Mouse (Mus musculus) hindbrain, embryonic 12.5 days (tissue): ENCODE results near the gene Bcar3. TPM values are rescaled to one million over a fixed set of nuclear protein-coding genes. Genes with fewer than 3 reads are reported as not detected.
"Not testable (repeated sequence)": the region's sequence is repeated elsewhere in the genome, so short reads cannot be mapped to it uniquely, and the experiment has no call there.

ENCODE experiments used
- ATAC-seq: fragments of 200-750 bp; cut with Nextera tagmentation; 2 replicates; pipeline ENCODE4 v1.8.0; 2017; ENCODE audit warnings: moderate TSS enrichment; ENCODE audit not compliant: low FRiP score
- H3K27ac ChIP-seq: fragments of 300-500 bp; sonication (generic); 2 replicates; pipeline ENCODE4 v1.5.1; 2016; ENCODE audit warnings: mild to moderate bottlenecking
- H3K27me3 ChIP-seq: fragments of 300-500 bp; sonication (generic); 2 replicates; pipeline ENCODE4 v1.6.1; 2016; ENCODE audit warnings: mild to moderate bottlenecking
- H3K36me3 ChIP-seq: fragments of 300-500 bp; sonication (generic); 2 replicates; pipeline ENCODE4 v1.6.1; 2016; ENCODE audit warnings: mild to moderate bottlenecking
- H3K4me1 ChIP-seq: fragments of 300-500 bp; sonication (generic); 2 replicates; pipeline ENCODE4 v1.6.1; 2016
- H3K4me2 ChIP-seq: fragments of 300-500 bp; sonication (generic); replicated peaks from 2 replicates; pipeline ENCODE4 v1.6.1; 2016; ENCODE audit warnings: mild to moderate bottlenecking
- H3K4me3 ChIP-seq: fragments of 300-500 bp; sonication (generic); 2 replicates; pipeline ENCODE4 v1.5.1; 2016; ENCODE audit warnings: mild to moderate bottlenecking
- H3K9ac ChIP-seq: fragments of 300-500 bp; sonication (generic); 2 replicates; pipeline ENCODE4 v1.6.1; 2016; ENCODE audit warnings: mild to moderate bottlenecking, moderate library complexity
- H3K9me3 ChIP-seq: fragments of 300-500 bp; sonication (generic); replicated peaks from 2 replicates; pipeline ENCODE4 v1.6.1; 2016; ENCODE audit warnings: mild to moderate bottlenecking
- WGBS: fragments of 180-500 bp; shearing (Covaris S2); methylation state at CpG from one replicate; pipeline ENCODE4 v1.1.7; 2016; 5-methylcytosine and 5-hydroxymethylcytosine counted together
- polyA plus RNA-seq: library from polyadenylated mRNA; unstranded; fragments of >200 nt; fragmentation: Nextera tagmentation; extraction: Ambion mirVana; gene quantifications from 2 replicates; pipeline ENCODE4 v1.2.1, GENCODE M21; 2016

Bcar3 gene
- 8.1 and 8.8 TPM in 2 replicates for polyA plus RNA-seq

- peak; percentile 89 for ATAC-seq
- 4% methylated on average over 37 of the region's 37 CpGs for WGBS
- H3K4me2 ChIP-seq: peak within 1 kb of the TSS; percentile 61
- peaks cover 39% of the 10 kb centered on the region for H3K4me1 ChIP-seq
- peak within 1 kb of the TSS; percentile 89 for H3K9ac ChIP-seq
- H3K4me3 ChIP-seq: peak within 1 kb of the TSS; percentile 84
- H3K36me3 ChIP-seq: no peaks in the 10 kb centered on the region
- peak within 1 kb of the TSS; percentile 100 for H3K27ac ChIP-seq
- H3K9me3 ChIP-seq: no peaks in the 10 kb centered on the region
- no peaks in the 10 kb centered on the region for H3K27me3 ChIP-seq
Observed at GRCm38 (mm10) chr3:122293954-122294850, at the start of gene Bcar3. Gene Bcar3 (plus strand): TSS chr3:122294136.

GRCm38 (mm10) chr3:122244759-122245158 is 49.2 kb upstream of the Bcar3 start:
- WGBS: 58% methylated on average over 6 of the region's 6 CpGs
- ATAC-seq: peak; percentile 0; the same call in 1 of the 2 replicates

GRCm38 (mm10) chr3:122245215-122245877 is 48.6 kb upstream of the Bcar3 start, which contains the start of gene Gclm:
Gene Gclm (plus strand): TSS chr3:122245557.
- no peaks in the 10 kb centered on the region for H3K36me3 ChIP-seq
- no peaks in the 10 kb centered on the region for H3K9me3 ChIP-seq
- peak within 1 kb of the TSS; percentile 93 for H3K27ac ChIP-seq
- H3K4me1 ChIP-seq: peaks cover 15% of the 10 kb centered on the region
- H3K27me3 ChIP-seq: no peaks in the 10 kb centered on the region
- peak within 1 kb of the TSS; percentile 84 for H3K9ac ChIP-seq
- under 1% methylated on average over 68 of the region's 90 CpGs for WGBS
- peak within 1 kb of the TSS; percentile 72 for H3K4me2 ChIP-seq
- peak within 1 kb of the TSS; percentile 84 for H3K4me3 ChIP-seq
- ATAC-seq: peak; percentile 99

More at GRCm38 (mm10) chr3:122244759-122245158, 49.2 kb upstream of the Bcar3 start:
- H3K4me2 ChIP-seq: peak overlapping the region; percentile 72
- peak overlapping the region; percentile 62 for H3K27ac ChIP-seq
- H3K4me1 ChIP-seq: peaks cover 15% of the 10 kb centered on the region
- H3K36me3 ChIP-seq: no peaks in the 10 kb centered on the region
- H3K9ac ChIP-seq: no peak overlapping the region
- no peaks in the 10 kb centered on the region for H3K9me3 ChIP-seq
- H3K27me3 ChIP-seq: no peaks in the 10 kb centered on the region
- H3K4me3 ChIP-seq: peak overlapping the region; percentile 84

GRCm38 (mm10) chr3:122245878-122246332 is 48.0 kb upstream of the Bcar3 start:
- Histone ChIP-seq H3K27me3 (no peaks in the 10 kb centered on the region), H3K27ac (peak overlapping the region; percentile 93), H3K36me3 (no peaks in the 10 kb centered on the region), H3K4me3 (peak overlapping the region; percentile 84), H3K9ac (peak overlapping the region; percentile 84), H3K9me3 (no peaks in the 10 kb centered on the region), H3K4me2 (peak overlapping the region; percentile 72), H3K4me1 (peaks cover 15% of the 10 kb centered on the region)
- peak; percentile 69 for ATAC-seq
- WGBS: under 1% methylated on average over 50 of the region's 50 CpGs

- 0 out of 2 replicates have a peak, but pooled peaks cover 1% of the 10 kb centered on the region for H3K36me3 ChIP-seq
- peak overlapping the region; percentile 93; the same call in 1 of the 2 replicates for H3K27ac ChIP-seq
- no peaks in the 10 kb centered on the region for H3K9me3 ChIP-seq
- no peaks in the 10 kb centered on the region for H3K27me3 ChIP-seq
- ATAC-seq: no peak
- H3K9ac ChIP-seq: peak overlapping the region; percentile 84
- H3K4me3 ChIP-seq: peak overlapping the region; percentile 84
- peak overlapping the region; percentile 72 for H3K4me2 ChIP-seq
- H3K4me1 ChIP-seq: peaks cover 15% of the 10 kb centered on the region
- WGBS: 32% methylated on average over 6 of the region's 6 CpGs
Observed at GRCm38 (mm10) chr3:122246406-122246805, 47.5 kb upstream of the Bcar3 start.

- no peak for ATAC-seq
- H3K4me3 ChIP-seq: peak overlapping the region; percentile 84
- 0 out of 2 replicates have a peak overlapping the region, but pooled peaks have one; percentile 84 for H3K9ac ChIP-seq
- H3K9me3 ChIP-seq: no peaks in the 10 kb centered on the region
- no peak overlapping the region for H3K27ac ChIP-seq
- 0 out of 2 replicates have a peak, but pooled peaks cover 3% of the 10 kb centered on the region for H3K36me3 ChIP-seq
- WGBS: 68% methylated on average over 12 of the region's 12 CpGs
- H3K4me1 ChIP-seq: peaks cover 15% of the 10 kb centered on the region
- peak overlapping the region; percentile 72 for H3K4me2 ChIP-seq
- no peaks in the 10 kb centered on the region for H3K27me3 ChIP-seq
Observed at GRCm38 (mm10) chr3:122246986-122247767, 46.8 kb upstream of the Bcar3 start.

- peaks cover 15% of the 10 kb centered on the region for H3K4me1 ChIP-seq
- no peak overlapping the region for H3K4me2 ChIP-seq
- no peak for ATAC-seq
- 0 out of 2 replicates have a peak, but pooled peaks cover 3% of the 10 kb centered on the region for H3K36me3 ChIP-seq
- no peaks in the 10 kb centered on the region for H3K9me3 ChIP-seq
- no peaks in the 10 kb centered on the region for H3K27me3 ChIP-seq
- H3K9ac ChIP-seq: no peak overlapping the region
- H3K4me3 ChIP-seq: no peak overlapping the region
- WGBS: 95% methylated on average over 2 of the region's 2 CpGs
- no peak overlapping the region for H3K27ac ChIP-seq
Observed at GRCm38 (mm10) chr3:122247768-122248100, 46.2 kb upstream of the Bcar3 start.

- no peak overlapping the region for H3K4me3 ChIP-seq
- H3K9ac ChIP-seq: no peak overlapping the region
- ATAC-seq: no peak
- 0 out of 2 replicates have a peak, but pooled peaks cover 2% of the 10 kb centered on the region for H3K4me1 ChIP-seq
- WGBS: 36% methylated on average over 3 of the region's 3 CpGs
- H3K27ac ChIP-seq: no peak overlapping the region
- H3K36me3 ChIP-seq: 0 out of 2 replicates have a peak, but pooled peaks cover 3% of the 10 kb centered on the region
- no peaks in the 10 kb centered on the region for H3K9me3 ChIP-seq
- no peak overlapping the region for H3K4me2 ChIP-seq
- H3K27me3 ChIP-seq: no peaks in the 10 kb centered on the region
Observed at GRCm38 (mm10) chr3:122252466-122253253, 41.3 kb upstream of the Bcar3 start.

- not testable (repeated sequence) for H3K27ac ChIP-seq, ATAC-seq, H3K9ac ChIP-seq, H3K36me3 ChIP-seq, H3K4me1 ChIP-seq, H3K4me3 ChIP-seq, H3K27me3 ChIP-seq, H3K9me3 ChIP-seq, H3K4me2 ChIP-seq
- 89% methylated on average over 7 of the region's 7 CpGs for WGBS
Observed at GRCm38 (mm10) chr3:122254050-122254449, 39.9 kb upstream of the Bcar3 start.

GRCm38 (mm10) chr3:122269986-122270385 is 23.9 kb upstream of the Bcar3 start:
- Histone ChIP-seq H3K27me3 (no peaks in the 10 kb centered on the region), H3K27ac (no peak overlapping the region), H3K4me3 (no peak overlapping the region), H3K36me3 (0 out of 2 replicates have a peak, but pooled peaks cover 7% of the 10 kb centered on the region), H3K4me1 (peaks cover 2% of the 10 kb centered on the region), H3K4me2 (no peak overlapping the region), H3K9ac (no peak overlapping the region), H3K9me3 (no peaks in the 10 kb centered on the region)
- 69% methylated on average over 5 of the region's 5 CpGs for WGBS
- no peak for ATAC-seq

GRCm38 (mm10) chr3:122272565-122272964 is 21.4 kb upstream of the Bcar3 start:
- H3K4me2 ChIP-seq, H3K9ac ChIP-seq, H3K27me3 ChIP-seq, H3K4me3 ChIP-seq, ATAC-seq, H3K9me3 ChIP-seq, H3K27ac ChIP-seq: not testable (repeated sequence)
- peaks cover 20% of the 10 kb centered on the region for H3K36me3 ChIP-seq
- H3K4me1 ChIP-seq: peaks cover 21% of the 10 kb centered on the region
- 83% methylated on average over 1 of the region's 1 CpGs for WGBS
